Mouse (Mus musculus) CD4-positive helper T cell, adult 2 months (primary cell): Measurements from ENCODE around the gene Cux1.
A peak's percentile ranks its signal among the peaks of the same experiment; 100 is the strongest.
"Not testable (repeated sequence)": the region's sequence is repeated elsewhere in the genome, so short reads cannot be mapped to it uniquely, and the experiment has no call there.

ENCODE experiments used
- DNase-seq: peaks from one replicate; pipeline ENCODE4 v3.0.0-alpha.2; 2012; ENCODE audit warnings: low read depth, missing footprints, low spot score

The Cux1 gene

DNA sequence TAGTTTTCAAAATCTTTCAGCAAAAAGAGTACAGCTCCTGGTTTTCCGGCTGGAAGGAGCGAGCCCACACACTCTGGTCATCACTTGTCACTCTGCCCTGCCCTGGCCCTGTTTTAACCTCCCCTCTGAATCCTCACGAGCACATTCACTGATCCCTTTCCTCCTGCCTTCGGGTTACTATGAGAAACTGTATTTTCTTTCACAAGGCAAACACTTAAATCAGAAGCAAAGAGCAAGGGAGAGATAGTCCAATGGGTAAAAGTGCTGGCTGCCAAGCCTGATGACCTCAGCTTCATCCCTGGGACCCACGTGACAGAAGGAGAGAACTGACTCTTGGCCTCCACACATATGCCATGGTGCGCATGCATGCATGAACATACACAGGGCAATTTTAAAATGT, 94.0 kb downstream of the Cux1 start:
- no peak for DNase-seq

- no peak for DNase-seq
Observed at GRCm38 (mm10) chr5:136472846-136473245, 94.4 kb downstream of the Cux1 start.

GRCm38 (mm10) chr5:136470985-136471735, 96.1 kb downstream of the Cux1 start:
- DNase-seq, result not testable (repeated sequence)

GRCm38 (mm10) chr5:136469301-136469700, 98.0 kb downstream of the Cux1 start:
- DNase-seq, result no peak

GRCm38 (mm10) chr5:136467360-136467999, 99.8 kb downstream of the Cux1 start:
- DNase-seq, result no peak

GRCm38 (mm10) chr5:136465770-136466406, 101.4 kb downstream of the Cux1 start:
- DNase-seq, result no peak

GRCm38 (mm10) chr5:136465366-136465765, 101.9 kb downstream of the Cux1 start:
- no peak for DNase-seq

- DNase-seq, result no peak
Observed at GRCm38 (mm10) chr5:136464849-136465248, 102.4 kb downstream of the Cux1 start.

GRCm38 (mm10) chr5:136464128-136464527, 103.2 kb downstream of the Cux1 start:
- no peak for DNase-seq

- DNase-seq, result no peak
Observed at GRCm38 (mm10) chr5:136462613-136463012, 104.7 kb downstream of the Cux1 start.

GRCm38 (mm10) chr5:136459901-136460300, 107.4 kb downstream of the Cux1 start:
- DNase-seq, result peak; percentile 69

- no peak for DNase-seq
Observed at GRCm38 (mm10) chr5:136458893-136459499, 108.3 kb downstream of the Cux1 start.

- DNase-seq, result peak; percentile 23
Observed at GRCm38 (mm10) chr5:136458102-136458863, 109.0 kb downstream of the Cux1 start.

DNA sequence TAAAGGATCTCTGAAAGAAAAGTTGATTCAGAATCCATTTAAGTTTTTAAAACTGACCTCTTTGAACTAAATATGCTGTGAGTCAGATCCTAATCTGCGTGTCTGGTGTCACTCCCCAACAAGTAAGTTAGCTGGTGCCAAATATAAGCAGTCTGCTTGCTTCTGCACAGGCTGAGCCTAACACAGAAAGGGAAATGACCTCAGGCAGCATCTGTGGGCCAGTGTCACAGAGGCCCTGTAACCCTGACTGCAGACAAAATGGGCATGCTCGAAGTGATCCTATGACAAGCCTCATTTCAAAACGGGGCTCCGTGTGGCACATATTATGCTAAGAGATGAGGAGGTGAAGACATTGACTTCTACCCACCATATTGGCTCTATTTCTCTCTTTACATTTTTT, 110.9 kb downstream of the Cux1 start:
- DNase-seq, result no peak

DNA sequence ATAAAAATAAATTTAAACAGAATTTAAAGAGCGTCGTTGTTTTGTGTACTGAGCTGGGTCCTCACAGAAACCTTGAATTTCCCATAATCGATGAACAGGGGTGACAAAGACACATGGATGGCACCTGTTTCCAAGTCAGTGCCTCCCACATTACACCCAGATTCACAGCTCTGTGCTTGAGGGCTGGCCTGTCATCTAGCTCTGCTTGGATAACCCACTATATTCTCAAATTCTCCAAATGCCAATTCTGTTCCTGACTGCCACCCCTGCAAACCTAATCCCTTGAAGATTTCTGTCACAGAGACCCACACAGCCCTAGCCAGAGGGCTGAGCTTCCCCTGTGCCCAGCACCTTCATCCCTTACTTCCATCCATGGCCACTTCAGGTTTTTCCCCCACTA, 114.6 kb downstream of the Cux1 start:
- no peak for DNase-seq

DNA sequence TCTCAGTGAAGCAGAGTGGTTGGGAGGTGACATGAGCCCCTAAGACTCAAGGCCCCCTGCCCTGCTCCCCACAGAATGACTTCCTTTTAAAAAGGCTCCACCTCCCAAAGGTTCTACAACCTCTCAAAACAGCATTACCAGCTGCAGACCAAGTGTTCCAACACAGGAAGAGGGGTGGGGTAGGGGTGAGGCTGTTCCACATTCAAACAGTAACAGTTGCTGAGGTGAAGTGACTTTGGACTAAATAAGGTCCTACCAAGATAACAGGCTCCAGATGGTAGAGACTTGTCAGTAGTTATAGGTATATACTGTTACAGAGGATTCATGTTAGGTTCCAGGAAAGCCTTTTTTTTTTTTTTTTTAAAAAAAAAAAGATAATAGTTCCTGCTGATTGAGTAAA, 117.5 kb downstream of the Cux1 start:
- DNase-seq, result peak; percentile 43

DNA sequence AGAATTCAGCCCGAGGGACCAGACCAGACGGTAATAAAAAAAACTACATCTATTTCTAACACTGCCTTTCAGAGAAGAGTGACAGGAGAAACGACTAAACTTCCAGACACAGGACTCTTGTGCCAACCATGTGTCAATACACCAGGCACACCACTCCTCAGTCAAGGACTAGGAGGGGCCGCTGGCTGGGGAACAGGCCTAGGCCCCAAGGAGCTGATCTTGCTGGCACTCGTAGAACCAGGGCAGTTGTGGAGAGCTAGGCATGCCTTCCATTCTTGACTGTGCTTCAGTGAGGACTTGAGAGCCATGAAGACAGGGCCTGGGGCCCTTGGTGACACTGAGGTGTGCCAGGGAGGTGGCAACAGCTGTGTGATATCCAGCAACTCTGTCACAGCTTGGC, 121.3 kb downstream of the Cux1 start:
- DNase-seq, result no peak

- DNase-seq, result no peak
Observed at GRCm38 (mm10) chr5:136442238-136443187, 124.8 kb downstream of the Cux1 start.

DNA sequence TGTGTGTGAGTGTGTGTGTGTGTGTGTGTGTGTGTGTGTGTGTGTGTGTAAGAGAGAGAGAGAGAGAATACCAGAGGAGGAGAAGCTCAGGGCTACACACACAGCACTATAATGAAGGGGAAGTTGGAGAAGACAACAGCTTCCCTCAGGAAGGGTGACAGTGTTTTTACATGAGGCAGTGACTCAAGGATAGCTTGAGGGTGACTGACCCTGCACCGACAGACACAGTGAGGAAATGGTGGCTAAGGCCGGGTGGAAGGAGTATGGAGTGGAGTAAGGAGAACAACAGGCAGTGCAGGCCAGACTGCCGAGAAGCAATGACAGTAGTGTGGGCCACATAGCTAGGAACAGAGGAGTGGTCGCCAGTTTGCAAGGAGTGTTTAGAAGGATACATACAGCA, 137.6 kb downstream of the Cux1 start:
- DNase-seq, result no peak

DNA sequence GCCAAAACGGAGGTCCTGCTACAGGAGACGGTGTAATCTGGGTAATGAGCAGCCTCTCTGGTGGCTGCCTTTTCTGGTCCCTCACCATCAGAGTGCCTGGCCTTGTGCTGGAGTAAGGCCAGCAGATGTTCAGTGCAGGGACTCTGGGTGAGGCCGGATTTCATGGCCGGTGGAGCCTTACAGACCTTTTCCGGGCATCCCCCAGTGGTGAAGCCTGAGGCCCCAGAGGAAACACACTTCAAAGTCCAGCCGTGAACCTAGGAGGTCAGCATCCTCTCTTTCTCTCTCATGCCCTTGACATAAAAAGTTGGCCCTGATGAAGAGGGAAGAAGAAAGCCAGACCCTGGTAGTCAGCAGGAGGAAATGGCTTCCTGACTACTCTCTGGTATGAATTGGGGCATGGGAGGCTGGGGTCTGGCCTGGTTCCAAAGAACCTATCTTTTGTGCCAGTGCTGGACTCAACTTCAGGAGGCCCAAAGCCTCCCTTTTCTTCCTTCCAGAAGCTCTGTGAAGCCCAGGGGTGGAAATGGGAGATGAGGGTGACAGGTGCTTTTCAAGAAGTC, 138.7 kb downstream of the Cux1 start:
- no peak for DNase-seq
